Mouse (Mus musculus) CD4-positive, CD25-positive, alpha-beta regulatory T cell (primary cell): Measurements from ENCODE around the gene E030025P04Rik. TPM values are rescaled to one million over a fixed set of nuclear protein-coding genes. Genes with fewer than 3 reads are reported as not detected.

ENCODE experiments used
- polyA plus RNA-seq: library from polyadenylated mRNA; unstranded; fragments of 100-300 nt; shearing (Covaris generic); gene quantifications from one replicate; pipeline ENCODE4 v1.2.1, GENCODE M21; 2017

Gene E030025P04Rik
- not detected for polyA plus RNA-seq

GRCm38 (mm10) chr11:109144236-109144635, at the start of gene E030025P04Rik:
Gene E030025P04Rik (minus strand): TSS chr11:109144369.

Other genes starting within 250 kb of the E030025P04Rik start
- gene Axin2, start 224.0 kb downstream of the E030025P04Rik start, polyA plus RNA-seq = 5.5 TPM
- gene Rgs9, start 153.8 kb upstream of the E030025P04Rik start, polyA plus RNA-seq = 8.1 TPM
- gene Gna13, start 218.5 kb upstream of the E030025P04Rik start, polyA plus RNA-seq = 64.9 TPM